Mouse (Mus musculus) left cerebral cortex, postnatal 4 days (tissue): ENCODE results near the gene Filip1l. TPM values are rescaled to one million over a fixed set of nuclear protein-coding genes. Genes with fewer than 3 reads are reported as not detected.
A peak's percentile ranks its signal among the peaks of the same experiment; 100 is the strongest.

Source experiments
- DNase-seq: peaks from one replicate; pipeline ENCODE4 v3.0.0-alpha.2; 2022
- intact Hi-C: fragments of 180-260 bp; cut with DNase I; formaldehyde crosslinking; loops from one replicate; pipeline ENCODE4 v1.15.1; 2025
- total RNA-seq, 2 experiments: library from RNA; stranded (reverse); gene quantifications; 2 replicates each; pipeline ENCODE4 v1.2.3; 2021

The Filip1l gene
- total RNA-seq, 2 experiments from 2014 or later = 2.9 to 3.0 TPM

GRCm38 (mm10) chr16:57471071-57471470 lies 118.2 kb downstream of the Filip1l start:
- intact Hi-C loops = no loop called here
- DNase-seq = no peak

GRCm38 (mm10) chr16:57473415-57474085 lies 120.7 kb downstream of the Filip1l start:
- DNase-seq = no peak
- intact Hi-C loops = no loop called here

DNA sequence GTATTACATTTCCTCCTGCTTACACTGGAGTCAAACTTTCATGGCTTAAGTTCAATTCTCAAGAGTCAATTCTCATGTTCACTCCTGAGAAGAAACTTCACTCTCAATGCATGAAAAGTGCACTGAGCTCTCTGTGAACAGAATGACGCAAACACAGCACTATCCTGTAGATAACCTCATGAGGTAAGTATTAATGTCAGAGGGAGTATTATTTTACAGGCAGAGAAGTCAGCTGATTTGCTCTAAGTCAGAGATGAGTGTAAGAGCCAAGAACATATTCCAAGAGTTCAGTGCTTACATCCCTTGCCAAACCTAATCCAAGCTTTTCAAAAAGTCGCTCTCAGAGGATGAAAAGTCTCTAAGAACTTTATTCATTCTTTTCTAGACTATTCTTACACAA lies 125.6 kb downstream of the Filip1l start:
- DNase-seq = no peak

GRCm38 (mm10) chr16:57479776-57480175 lies 126.9 kb downstream of the Filip1l start:
- DNase-seq = no peak
- intact Hi-C loops = no loop called here

More for the DNA sequence above, 125.6 kb downstream of the Filip1l start:
- intact Hi-C loops = no loop called here

- no peak for DNase-seq
- intact Hi-C loops = no loop called here
Measured at GRCm38 (mm10) chr16:57482264-57482663, 129.4 kb downstream of the Filip1l start.

GRCm38 (mm10) chr16:57482911-57483310 lies 130.0 kb downstream of the Filip1l start:
- no peak for DNase-seq
- intact Hi-C loops = no loop called here

DNA sequence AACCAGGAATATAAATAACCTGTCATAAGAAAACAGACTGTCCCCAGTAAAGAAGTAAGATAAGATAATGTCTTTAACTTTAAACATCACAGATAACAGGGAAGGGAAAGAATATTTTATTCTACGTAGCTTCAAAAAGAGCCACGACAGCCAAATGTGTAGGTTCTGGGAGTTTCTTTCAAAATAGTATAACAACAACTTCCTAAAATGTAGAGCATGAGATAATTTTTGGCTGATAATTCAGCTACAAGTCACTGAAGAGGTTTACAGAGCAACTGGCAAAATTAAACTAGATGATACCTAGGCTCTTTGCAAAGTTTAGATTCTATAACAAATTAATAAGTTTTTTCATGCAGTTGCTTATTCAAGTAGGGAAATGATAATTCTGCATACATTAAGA lies 130.6 kb downstream of the Filip1l start:
- intact Hi-C loops = no loop called here
- no peak for DNase-seq

DNA sequence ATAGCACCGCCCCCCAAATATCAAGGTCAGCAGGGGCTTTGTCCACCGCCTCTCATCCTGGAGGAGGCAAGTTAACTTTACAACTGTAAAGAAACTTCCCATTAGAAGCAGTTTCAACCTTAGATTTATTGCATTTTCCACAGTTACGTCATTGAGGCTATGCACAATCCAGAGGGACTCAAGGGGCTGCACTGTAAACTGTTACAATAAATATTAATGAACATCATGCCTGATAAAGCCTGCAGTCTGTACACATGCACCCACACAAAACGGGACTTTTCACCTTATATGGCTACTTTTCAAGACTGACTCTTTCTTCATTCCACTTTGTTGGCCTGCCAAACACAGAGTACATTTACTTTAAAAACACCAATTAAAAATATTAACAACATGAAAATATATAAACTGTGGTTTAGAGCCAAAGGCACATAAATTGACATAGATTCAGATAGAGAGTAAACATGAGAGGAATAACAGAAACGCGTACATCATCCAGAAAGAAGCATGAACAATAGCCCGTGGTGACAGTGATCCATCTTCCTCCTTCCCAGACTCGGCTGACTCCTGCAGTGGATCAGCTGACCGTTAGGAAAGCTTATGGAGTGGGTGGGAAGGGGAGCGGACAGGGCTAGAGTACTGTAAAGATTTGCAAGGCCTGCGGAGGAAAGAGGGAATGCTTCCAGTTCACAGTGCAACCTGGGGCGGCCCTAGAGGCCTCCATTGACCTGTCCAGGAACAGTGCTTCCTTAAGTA lies 131.3 kb downstream of the Filip1l start:
- DNase-seq = no peak
- intact Hi-C loops = no loop called here

DNA sequence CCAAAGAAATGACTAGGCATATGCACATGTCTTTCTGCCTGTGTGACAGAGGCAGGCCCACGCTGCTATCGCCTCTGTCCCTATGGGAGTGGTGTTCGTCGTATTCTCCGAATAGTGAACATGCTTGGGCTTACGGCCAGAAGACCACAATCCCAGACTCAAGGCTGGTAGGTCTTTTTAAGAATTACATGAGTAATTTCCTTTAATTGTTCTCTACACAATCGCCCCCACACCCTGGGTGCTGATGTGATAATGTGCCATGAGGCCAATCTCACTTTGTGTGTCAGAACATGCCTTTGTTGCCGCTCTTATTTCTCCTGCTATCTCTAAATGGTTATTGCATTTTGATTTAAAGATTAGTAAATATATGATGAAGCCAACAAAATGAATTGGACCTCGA lies 132.4 kb downstream of the Filip1l start:
- intact Hi-C loops = no loop called here
- no peak for DNase-seq

- intact Hi-C loops = no loop called here
- no peak for DNase-seq
Measured at GRCm38 (mm10) chr16:57486266-57486665, 133.4 kb downstream of the Filip1l start.

DNA sequence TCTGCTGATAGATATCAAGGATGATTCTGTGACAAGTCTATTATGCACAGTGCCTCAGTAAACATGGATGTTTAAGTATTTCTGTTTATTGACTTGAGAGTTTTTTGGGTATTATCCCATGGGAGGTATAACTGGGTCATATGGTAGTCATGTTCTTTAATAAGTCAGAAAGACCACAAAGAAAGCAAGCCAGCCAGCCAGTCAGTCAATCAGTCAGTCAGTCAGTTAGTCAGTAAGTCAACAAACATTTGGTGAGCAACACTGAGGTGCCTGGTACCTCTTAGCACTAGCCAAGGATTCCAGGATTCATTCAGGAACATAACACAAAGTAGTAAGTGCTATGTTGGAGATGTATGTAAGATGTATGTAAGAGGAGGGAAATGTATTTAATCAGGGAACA lies 135.8 kb downstream of the Filip1l start:
- DNase-seq = no peak
- intact Hi-C loops = no loop called here

DNA sequence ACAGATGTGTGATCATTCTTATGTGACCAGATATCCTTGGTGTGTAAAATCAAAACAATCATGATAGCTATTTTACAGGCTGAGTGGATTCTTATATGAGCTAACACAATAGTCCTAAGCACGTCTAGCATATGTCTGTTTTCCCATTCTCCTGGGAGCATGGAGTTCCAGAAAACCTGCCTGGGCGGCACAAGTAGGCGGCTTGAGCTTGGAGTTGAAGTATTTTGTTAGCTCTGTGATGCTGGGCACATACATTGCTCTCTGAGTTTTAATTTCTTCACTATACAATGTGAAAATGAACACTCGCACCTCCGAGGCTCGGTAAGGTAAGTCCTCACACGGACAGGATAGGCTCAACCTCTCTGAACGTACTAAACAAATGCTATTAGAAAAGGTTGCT lies 137.8 kb downstream of the Filip1l start:
- intact Hi-C loops = no loop called here
- DNase-seq = no peak

DNA sequence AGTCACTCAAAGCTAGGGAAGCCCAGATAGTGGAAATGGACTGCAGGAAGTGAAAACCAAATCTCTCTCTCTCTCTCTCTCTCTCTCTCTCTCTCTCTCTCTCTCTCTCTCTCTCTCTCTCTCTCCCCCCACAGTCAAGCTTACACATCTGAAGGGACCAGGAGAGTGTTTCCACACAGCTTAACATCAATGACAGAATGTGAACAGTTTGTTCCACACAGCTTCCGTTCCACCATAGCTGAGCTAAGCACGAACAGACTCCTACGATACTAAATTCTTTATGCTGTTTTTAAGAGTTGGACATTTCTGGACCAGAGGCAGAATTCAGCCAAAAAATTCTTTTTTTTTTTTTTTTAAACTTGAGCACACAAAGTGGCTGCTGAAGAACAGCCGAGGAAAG lies 139.0 kb downstream of the Filip1l start:
- DNase-seq = no peak
- intact Hi-C loops = no loop called here

DNA sequence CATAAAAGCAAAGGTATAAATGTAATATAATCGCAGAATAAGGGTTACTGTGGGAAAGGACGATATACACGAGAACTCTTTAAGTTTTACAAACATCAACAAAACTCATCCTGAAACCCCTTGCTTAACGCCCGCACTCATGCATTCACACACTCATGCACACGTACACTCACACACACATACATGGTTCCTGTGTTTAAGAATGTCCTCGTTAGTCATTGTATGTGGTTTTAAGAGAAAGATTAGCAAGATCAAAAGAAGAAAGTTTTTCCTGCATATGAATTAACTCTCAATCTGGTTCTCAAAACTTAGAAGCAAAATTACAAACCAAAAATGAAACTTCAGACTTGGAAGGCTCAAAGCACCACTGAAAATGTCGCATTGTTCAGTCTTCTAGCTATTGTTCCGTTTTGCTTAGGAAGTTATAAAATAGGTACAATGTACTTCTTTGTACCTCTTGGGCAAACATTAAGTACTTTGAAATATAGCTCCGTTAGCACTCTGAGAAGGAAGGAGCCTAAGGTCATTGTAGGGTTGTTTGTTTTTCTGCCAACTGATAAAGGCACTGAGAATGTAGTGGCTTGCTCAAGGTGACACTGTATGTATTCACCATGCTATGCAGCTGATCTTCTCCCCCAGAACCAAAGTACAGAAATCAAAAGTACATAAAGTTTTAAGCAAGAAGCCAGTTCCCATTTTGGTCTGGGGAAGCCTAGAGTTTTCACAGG lies 142.7 kb downstream of the Filip1l start:
- intact Hi-C loops = no loop called here
- DNase-seq = no peak

- intact Hi-C loops = no loop called here
- peak; percentile 17 for DNase-seq
Measured at GRCm38 (mm10) chr16:57496437-57497173, 143.7 kb downstream of the Filip1l start.

GRCm38 (mm10) chr16:57500851-57501250 lies 148.0 kb downstream of the Filip1l start:
- no peak for DNase-seq
- intact Hi-C loops = no loop called here

GRCm38 (mm10) chr16:57502230-57502629 lies 149.3 kb downstream of the Filip1l start:
- intact Hi-C loops = no loop called here
- no peak for DNase-seq

DNA sequence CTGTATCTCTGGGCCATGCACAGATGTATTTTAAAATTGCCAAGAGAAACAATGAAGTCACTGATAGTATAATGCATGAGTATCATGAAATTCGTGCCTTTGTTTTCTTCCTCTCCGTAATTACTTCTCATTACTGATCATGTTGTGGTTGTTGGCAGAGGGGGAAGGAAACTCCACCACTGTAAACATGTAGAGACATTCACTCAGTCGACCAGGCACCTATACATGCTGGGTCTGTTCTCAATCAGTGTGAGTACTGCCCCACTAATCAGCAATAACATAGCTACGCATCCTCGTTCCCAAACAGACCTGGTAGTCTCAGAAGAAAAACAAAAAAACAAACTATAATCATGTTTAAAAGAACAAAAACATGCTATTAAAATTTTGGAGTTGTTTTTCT lies 149.9 kb downstream of the Filip1l start:
- intact Hi-C loops = no loop called here

DNA sequence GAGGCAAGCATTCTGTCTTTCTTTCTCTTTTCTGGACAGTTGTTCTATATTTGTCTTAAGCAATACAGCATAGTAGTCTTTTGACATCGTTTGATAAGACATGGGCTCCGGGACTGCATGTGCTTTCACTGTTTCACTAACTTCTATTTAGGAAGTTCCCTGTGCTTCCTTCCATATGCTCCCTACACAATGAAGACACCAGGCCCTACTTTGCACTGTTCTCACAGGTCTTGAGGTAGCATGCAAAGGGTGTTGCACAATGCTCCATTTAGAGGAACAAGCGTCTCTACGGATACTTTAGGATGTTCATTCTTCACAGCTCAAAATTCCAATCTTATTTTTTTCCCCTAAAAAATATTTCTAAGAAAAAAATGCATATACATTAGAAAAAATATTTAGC lies 151.8 kb downstream of the Filip1l start:
- no peak for DNase-seq
- intact Hi-C loops = no loop called here

More for the DNA sequence above, 149.9 kb downstream of the Filip1l start:
- DNase-seq = no peak

- no peak for DNase-seq
- intact Hi-C loops = no loop called here
Measured at GRCm38 (mm10) chr16:57506133-57506532, 153.2 kb downstream of the Filip1l start.

- intact Hi-C loops = no loop called here
- DNase-seq = no peak
Measured at GRCm38 (mm10) chr16:57508351-57508750, 155.5 kb downstream of the Filip1l start.
